Mouse (Mus musculus): ENCODE measurements around the gene Psmb2. TPM values are rescaled to one million over a fixed set of nuclear protein-coding genes. Genes with fewer than 3 reads are reported as not detected.

Gene Psmb2
- polyA plus RNA-seq, 1 experiment from 2014 or later: 588 TPM

DNA sequence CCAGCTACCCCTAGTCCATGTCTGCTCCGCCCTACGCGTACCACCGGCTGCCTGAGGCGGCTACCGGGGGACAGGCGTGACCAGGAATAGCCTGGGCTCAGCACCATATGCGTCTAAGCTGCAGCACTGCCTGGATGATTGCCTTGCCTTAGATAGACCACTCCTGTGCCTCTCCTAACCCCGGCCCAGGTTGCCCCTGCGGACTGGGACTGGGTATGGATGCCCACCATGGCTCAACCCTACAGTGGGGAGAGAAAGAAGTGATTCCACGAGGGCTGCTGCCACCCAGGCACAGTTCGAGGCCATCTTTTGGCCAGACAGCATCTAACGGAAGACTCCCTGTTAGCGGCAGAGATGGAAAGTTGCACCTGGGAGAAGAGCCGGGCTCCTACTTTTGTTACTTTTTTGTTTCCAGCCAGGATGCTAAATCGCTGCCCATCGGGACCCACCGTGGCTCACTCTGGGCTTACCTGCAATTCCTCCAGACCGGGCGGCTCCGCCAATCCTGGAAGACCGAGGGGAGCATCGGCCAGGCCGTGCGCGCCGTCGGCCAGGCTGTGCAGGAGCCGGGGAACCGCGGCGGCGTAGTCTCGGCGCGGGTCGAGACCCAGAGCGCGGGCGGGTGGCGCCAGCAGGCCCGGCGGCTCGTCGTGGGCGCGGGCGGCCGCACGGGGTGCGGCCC lies 57.4 kb downstream of the Psmb2 start:
- H3K9me3 ChIP-seq: no peaks in the 10 kb centered on the region
- DNase-seq (ENCODE audit: extremely low spot score, low spot score): peak; percentile 44
- peaks cover 100% of the 10 kb centered on the region for H3K27me3 ChIP-seq (ENCODE audit: poor library complexity, severe bottlenecking)
- H3K27ac ChIP-seq: no peak overlapping the region
- peak overlapping the region; percentile 35 for H3K4me3 ChIP-seq
- peaks cover 41% of the 10 kb centered on the region for H3K4me1 ChIP-seq
- 2% methylated on average over 51 of the region's 51 CpGs for WGBS
- H3K36me3 ChIP-seq (replicated peaks): no peaks in the 10 kb centered on the region

DNA sequence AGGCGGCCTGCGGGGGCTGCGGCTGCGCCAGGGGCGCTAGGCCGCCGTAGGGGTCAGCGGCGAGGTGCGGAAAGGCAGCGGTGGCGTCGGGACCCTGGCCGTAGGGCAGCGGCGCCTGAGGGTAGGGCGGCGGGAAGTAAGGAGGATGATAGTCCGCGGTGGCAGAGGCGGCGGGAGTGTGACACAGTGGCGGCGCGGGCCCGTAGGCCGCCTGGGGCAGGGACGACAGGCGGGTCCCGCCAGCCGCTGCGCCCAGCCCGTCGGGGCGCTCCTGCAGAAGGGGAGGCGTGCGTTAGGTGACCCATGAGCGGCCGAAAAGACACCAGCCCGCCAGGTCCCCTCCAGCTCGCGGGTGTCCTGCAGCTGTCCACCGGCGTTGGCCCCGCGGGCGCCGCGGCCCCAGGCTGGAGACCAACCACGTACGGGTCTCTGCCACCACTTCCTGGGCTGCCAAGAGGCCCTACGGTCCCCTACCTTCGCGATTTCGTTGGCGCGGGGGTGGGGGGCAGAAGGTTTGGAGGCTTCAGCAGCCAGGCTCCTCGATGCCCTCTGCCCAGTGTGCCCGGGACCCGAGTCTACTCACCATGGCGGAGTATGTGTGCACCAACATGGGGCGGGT lies 58.1 kb downstream of the Psmb2 start:
- Histone ChIP-seq H3K4me1 (peaks cover 47% of the 10 kb centered on the region), H3K27me3 (ENCODE audit: poor library complexity, severe bottlenecking) (peaks cover 100% of the 10 kb centered on the region), H3K36me3 (replicated peaks) (no peaks in the 10 kb centered on the region), H3K9me3 (no peaks in the 10 kb centered on the region), H3K27ac (no peak overlapping the region), H3K4me3 (peak overlapping the region; percentile 35)
- DNase-seq (ENCODE audit: extremely low spot score, low spot score): peak; percentile 41
- 2% methylated on average over 61 of the region's 62 CpGs for WGBS

DNA sequence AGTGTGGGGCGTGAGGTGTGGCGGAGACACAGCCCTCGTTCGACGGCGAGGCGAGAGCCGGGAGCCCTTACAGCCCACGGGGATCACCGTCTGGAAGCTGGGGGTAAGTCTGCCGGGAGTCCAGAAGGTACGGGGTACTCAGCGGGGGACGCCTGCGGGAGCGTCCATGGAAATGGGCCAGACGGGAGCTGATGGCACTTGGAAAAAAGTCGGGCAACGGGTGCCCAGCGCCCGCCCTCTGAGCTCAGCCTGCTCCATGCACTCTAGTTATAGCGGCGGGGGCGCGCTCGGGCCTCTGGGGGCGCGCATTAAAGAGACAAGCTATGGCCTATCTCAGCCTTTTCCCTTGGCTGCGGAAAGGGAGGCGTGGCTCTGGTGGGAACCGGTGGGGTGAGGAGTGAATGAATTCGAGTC lies 58.6 kb downstream of the Psmb2 start, which contains the start of gene Tfap2e:
Tfap2e (minus strand) TSS at position 240 of the 414 bp plus-strand sequence.
- DNase-seq (ENCODE audit: extremely low spot score, low spot score): peak; percentile 56
- Histone ChIP-seq H3K4me1 (peaks cover 49% of the 10 kb centered on the region), H3K4me3 (peak within 1 kb of the TSS; percentile 35), H3K27ac (no peak within 1 kb of the TSS), H3K36me3 (replicated peaks) (no peaks in the 10 kb centered on the region), H3K9me3 (no peaks in the 10 kb centered on the region), H3K27me3 (ENCODE audit: poor library complexity, severe bottlenecking) (peaks cover 98% of the 10 kb centered on the region)
- WGBS: under 1% methylated on average over 32 of the region's 32 CpGs

DNA sequence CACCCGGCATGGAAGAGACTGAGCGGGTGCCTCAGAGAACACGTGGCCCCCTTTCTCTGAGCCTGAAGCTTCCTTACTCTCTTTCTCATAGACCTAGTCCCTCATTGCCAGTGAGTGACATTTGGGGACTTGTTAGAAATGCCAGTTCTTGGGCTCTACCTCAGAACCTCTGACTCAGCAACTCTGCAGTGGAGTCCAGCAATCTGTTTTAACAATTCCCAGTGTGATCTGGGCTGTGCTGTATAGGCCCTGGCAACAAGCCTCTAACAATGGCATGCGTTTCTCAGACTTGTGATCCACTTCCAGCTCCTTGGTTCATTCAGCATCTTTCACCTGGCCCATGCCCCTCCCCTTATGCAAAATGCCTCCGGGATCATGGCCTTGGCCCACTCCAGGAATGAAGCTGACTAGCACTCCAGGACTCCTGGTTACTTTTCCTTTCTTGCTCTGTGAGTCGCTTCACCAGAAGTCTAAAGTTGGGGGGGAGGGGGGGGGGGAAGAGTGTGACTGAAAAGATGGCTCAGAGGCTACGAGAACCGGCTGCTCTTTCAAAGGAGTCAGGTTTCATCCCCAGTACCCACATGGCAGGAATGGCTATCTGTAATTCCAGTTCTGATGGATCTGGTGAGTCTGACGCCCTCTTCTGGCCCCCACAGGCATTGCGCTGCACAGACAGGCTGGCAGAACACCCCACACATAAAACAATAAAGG lies 62.7 kb downstream of the Psmb2 start:
- peaks cover 96% of the 10 kb centered on the region for H3K27me3 ChIP-seq (ENCODE audit: poor library complexity, severe bottlenecking)
- H3K27ac ChIP-seq: no peak overlapping the region
- 15% methylated on average over 10 of the region's 10 CpGs for WGBS
- no peak overlapping the region for H3K4me3 ChIP-seq
- peaks cover 10% of the 10 kb centered on the region for H3K36me3 ChIP-seq (replicated peaks)
- peak; percentile 29 for DNase-seq (ENCODE audit: extremely low spot score, low spot score)
- H3K4me1 ChIP-seq: peaks cover 56% of the 10 kb centered on the region
- H3K9me3 ChIP-seq: no peaks in the 10 kb centered on the region

DNA sequence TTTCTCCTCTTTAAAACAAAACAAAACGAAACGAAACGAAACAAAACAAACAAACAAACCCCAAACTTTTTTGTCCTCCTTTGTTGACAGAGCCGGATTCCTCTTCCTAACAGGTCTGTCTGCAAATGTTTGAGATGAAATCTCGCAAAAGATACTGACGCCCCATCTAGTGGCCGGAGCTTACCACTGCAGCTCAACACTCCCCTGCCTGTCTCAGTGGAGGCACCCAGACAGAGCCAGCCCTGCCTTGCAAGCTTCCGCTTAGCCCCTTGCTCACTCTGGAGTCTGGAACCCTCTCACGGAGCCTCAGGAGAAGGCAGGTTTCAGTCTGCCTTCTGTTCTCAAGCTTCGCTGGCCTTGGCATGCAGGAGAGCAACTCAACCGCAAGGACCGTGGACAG lies 64.0 kb downstream of the Psmb2 start:
- 5% methylated on average over 12 of the region's 12 CpGs for WGBS
- no peak overlapping the region for H3K27ac ChIP-seq
- H3K9me3 ChIP-seq: no peaks in the 10 kb centered on the region
- H3K27me3 ChIP-seq (ENCODE audit: poor library complexity, severe bottlenecking): peaks cover 83% of the 10 kb centered on the region
- H3K4me1 ChIP-seq: peaks cover 47% of the 10 kb centered on the region
- peaks cover 24% of the 10 kb centered on the region for H3K36me3 ChIP-seq (replicated peaks)
- DNase-seq (ENCODE audit: extremely low spot score, low spot score): peak; percentile 83
- H3K4me3 ChIP-seq: no peak overlapping the region

DNA sequence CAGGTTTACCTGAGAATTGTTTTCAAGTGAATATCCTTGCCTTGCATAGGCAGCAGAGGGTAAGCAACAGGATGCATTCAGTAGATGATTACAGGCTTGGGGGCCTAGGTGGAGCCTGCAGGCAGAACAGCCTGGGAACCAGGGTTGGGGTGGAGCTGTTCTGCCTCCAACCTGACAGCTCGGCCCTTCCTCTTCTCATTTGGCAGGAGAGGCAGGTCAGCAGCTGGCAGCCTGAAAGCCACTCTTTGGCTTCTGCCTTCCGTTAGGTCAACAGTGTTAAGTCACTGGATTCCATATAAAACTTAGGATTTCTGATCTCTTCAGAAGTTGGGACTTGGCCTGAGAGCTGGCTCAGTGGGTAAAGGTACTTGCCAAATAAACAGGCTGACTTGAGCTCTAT lies 65.5 kb downstream of the Psmb2 start:
- Histone ChIP-seq H3K36me3 (replicated peaks) (peaks cover 37% of the 10 kb centered on the region), H3K27me3 (ENCODE audit: poor library complexity, severe bottlenecking) (peaks cover 68% of the 10 kb centered on the region), H3K4me1 (peaks cover 47% of the 10 kb centered on the region), H3K9me3 (no peaks in the 10 kb centered on the region), H3K4me3 (no peak overlapping the region), H3K27ac (no peak overlapping the region)
- no peak for DNase-seq (ENCODE audit: extremely low spot score, low spot score)
- WGBS: 48% methylated on average over 2 of the region's 2 CpGs

DNA sequence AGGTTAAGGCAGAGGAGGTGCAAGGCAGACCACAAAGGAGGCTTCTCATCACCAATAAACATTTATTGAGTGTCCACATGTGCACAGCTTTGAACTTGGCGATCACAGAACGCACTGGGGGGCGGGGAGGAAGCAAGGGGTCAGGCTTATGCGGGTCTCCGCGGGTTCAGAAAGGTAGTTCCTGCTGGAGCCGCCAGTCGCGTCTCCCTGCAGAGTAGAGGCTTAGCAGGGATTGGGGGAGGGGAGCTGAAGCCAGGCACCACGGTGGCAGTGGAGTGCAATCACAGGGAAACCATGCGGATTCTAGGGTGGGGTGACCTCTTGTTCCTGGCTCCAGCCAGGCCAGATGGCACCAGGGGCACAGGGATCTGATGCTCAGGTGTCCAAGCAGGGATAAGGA lies 66.3 kb downstream of the Psmb2 start:
- Histone ChIP-seq H3K9me3 (no peaks in the 10 kb centered on the region), H3K4me1 (peaks cover 48% of the 10 kb centered on the region), H3K27me3 (ENCODE audit: poor library complexity, severe bottlenecking) (peaks cover 61% of the 10 kb centered on the region), H3K4me3 (no peak overlapping the region), H3K36me3 (replicated peaks) (peaks cover 45% of the 10 kb centered on the region), H3K27ac (no peak overlapping the region)
- no peak for DNase-seq (ENCODE audit: extremely low spot score, low spot score)
- 5% methylated on average over 11 of the region's 11 CpGs for WGBS

DNA sequence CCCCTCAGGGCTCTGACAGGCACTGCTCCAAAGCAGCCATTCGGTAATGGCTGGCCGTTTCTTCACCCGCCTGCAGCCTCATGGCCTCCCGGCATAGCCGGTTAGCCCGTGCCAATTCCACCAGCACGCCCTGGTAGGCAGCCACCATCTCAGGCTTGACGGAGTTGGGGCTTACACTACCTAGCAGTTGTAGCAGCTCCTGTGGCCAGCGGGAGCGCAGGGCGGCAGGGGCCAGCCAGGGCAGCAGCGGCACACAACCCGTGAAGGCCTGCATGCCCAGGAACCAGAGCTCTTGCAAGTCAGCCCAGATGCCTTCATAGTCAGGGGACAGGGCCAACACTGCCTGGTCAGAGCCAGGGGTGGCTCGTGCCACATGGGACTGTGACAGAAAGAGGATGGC lies 67.4 kb downstream of the Psmb2 start:
- H3K4me3 ChIP-seq: no peak overlapping the region
- H3K36me3 ChIP-seq (replicated peaks): peaks cover 56% of the 10 kb centered on the region
- H3K27me3 ChIP-seq (ENCODE audit: poor library complexity, severe bottlenecking): peaks cover 49% of the 10 kb centered on the region
- no peaks in the 10 kb centered on the region for H3K9me3 ChIP-seq
- no peak for DNase-seq (ENCODE audit: extremely low spot score, low spot score)
- no peak overlapping the region for H3K27ac ChIP-seq
- 92% methylated on average over 14 of the region's 14 CpGs for WGBS
- peaks cover 53% of the 10 kb centered on the region for H3K4me1 ChIP-seq

DNA sequence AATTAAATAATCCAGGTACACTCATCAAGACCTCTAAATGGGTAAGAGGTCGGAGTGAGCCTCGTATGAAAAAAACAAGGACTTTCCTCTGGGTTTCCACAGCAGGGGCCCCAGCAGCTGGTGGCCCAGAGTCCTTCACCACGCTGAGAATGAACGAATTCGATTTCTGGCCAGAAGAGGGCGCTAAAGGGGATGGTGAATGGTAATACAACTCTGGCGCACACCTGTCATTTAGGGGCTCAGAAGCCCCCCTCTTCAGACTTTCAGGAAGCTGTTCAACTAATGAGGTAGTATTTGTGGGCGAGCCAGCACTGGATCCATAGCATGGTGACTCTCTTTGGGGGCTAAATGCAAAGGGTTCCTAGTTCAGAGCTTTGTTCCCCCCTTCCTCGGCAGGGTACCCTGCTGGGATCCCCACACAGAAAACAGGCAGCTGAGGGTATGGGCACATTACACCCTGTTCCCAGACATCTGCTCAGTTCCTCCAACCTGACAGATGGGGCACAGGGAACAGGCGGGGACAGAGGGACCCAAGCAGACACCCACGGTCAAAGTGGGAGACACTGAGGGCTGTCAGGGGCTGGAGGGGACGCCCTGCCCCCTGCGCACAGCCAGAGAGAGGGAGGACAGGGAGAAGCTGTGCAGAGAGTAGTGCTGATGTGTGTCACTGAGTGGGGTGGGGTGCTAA lies 68.2 kb downstream of the Psmb2 start:
- H3K27me3 ChIP-seq (ENCODE audit: poor library complexity, severe bottlenecking): peaks cover 43% of the 10 kb centered on the region
- peaks cover 52% of the 10 kb centered on the region for H3K4me1 ChIP-seq
- H3K9me3 ChIP-seq: no peaks in the 10 kb centered on the region
- 0 out of 2 replicates have a peak overlapping the region, but pooled peaks have one; percentile 5 for H3K27ac ChIP-seq
- H3K4me3 ChIP-seq: no peak overlapping the region
- peak; percentile 55 for DNase-seq (ENCODE audit: extremely low spot score, low spot score)
- peaks cover 64% of the 10 kb centered on the region for H3K36me3 ChIP-seq (replicated peaks)
- WGBS: 42% methylated on average over 13 of the region's 13 CpGs

DNA sequence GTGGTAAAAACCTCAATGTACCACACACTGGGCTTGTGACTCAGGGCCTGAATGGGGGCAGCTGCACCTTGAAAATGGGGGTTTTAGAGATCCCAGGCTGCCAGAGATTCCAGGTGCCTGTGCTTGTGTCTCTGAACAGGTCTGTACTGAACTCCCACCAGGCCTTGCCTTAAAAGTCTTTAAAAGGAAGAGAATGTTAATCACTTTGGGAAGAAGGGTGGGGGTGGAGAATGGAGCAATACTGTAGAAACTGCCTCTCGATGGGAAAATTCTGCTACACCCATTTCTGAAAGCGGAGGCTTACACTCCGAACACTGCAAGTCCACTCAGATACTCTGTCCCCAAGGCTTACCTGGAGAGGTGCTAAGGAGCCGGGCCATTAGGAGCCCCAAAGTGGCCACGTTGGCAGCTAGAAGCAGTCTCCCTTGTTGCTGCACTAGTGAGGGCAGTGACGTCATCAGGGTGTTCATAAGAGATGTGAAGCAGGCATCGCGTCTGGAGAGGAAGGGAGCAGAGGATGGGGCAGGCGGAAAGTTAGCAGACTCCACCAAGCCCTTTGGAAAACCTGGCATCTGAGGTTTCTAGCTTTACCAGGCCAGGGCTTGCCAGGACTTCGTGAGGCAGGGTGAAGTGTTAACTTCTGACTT lies 68.9 kb downstream of the Psmb2 start:
- DNase-seq (ENCODE audit: extremely low spot score, low spot score): no peak
- H3K4me3 ChIP-seq: no peak overlapping the region
- H3K27me3 ChIP-seq (ENCODE audit: poor library complexity, severe bottlenecking): peaks cover 38% of the 10 kb centered on the region
- peaks cover 55% of the 10 kb centered on the region for H3K4me1 ChIP-seq
- H3K9me3 ChIP-seq: no peaks in the 10 kb centered on the region
- 84% methylated on average over 10 of the region's 10 CpGs for WGBS
- H3K27ac ChIP-seq: no peak overlapping the region
- H3K36me3 ChIP-seq (replicated peaks): peaks cover 68% of the 10 kb centered on the region

DNA sequence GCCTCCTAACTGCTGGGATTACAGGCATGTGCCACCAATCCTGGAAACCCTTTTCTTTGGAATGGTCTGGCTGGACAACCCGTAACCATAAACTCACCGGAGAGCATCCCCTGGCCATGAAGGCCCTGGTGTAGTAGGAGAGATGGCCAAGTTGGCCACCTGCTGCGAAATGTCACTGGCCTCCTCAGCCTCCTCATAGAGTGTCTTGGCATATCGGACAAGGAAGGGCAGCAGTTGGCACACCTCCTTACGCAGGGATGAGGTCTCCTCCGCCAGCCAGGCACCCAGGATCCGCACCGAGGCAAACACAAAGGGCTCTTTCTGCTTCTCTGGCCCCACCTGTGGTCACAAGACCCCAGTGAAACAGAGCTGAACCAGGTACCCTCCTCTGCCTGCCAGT lies 71.0 kb downstream of the Psmb2 start:
- WGBS: 96% methylated on average over 8 of the region's 8 CpGs

DNA sequence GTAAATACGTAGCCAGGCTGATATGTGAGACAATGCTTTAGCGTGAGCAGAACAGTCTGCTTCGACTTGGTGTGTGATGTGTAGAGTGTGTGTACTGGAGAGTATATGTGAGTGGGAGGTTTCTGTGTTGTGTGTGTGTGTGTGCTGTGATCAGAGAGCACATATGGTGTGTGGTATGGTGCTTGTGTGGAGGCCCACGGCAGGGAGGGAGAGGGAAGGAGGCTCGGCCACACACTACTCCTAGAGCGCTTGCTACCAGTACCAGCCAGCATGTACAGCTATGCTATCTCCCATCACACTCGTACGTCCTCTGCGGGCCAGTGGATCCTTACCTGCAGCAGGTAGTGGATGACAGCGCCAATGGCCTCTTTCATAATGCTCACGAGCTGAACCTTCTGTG lies 72.1 kb downstream of the Psmb2 start:
- Histone ChIP-seq H3K4me1 (peaks cover 61% of the 10 kb centered on the region), H3K27ac (no peak overlapping the region), H3K27me3 (ENCODE audit: poor library complexity, severe bottlenecking) (peaks cover 6% of the 10 kb centered on the region), H3K36me3 (replicated peaks) (peaks cover 63% of the 10 kb centered on the region), H3K9me3 (no peaks in the 10 kb centered on the region), H3K4me3 (no peak overlapping the region)
- 91% methylated on average over 11 of the region's 11 CpGs for WGBS
- no peak for DNase-seq (ENCODE audit: extremely low spot score, low spot score)

More for the DNA sequence above, 71.0 kb downstream of the Psmb2 start:
- Histone ChIP-seq H3K27me3 (ENCODE audit: poor library complexity, severe bottlenecking) (peaks cover 18% of the 10 kb centered on the region), H3K27ac (no peak overlapping the region), H3K9me3 (no peaks in the 10 kb centered on the region), H3K4me1 (peaks cover 61% of the 10 kb centered on the region), H3K4me3 (no peak overlapping the region), H3K36me3 (replicated peaks) (peaks cover 68% of the 10 kb centered on the region)
- no peak for DNase-seq (ENCODE audit: extremely low spot score, low spot score)

All from forebrain, embryonic 10.5 days (tissue).